8 mouse cellular contexts compared by ENCODE assay signal in genomic region chr9:109073661-109074573, GRCm38 (mm10). TPM values are rescaled to one million over a fixed set of nuclear protein-coding genes. Genes with fewer than 3 reads are reported as not detected.
A peak's percentile ranks its signal among the peaks of the same experiment; 100 is the strongest.
DNase-seq lines count a peak whose midpoint lies in the region; ATAC-seq lines count a peak whose summit lies in the region.

Gene Atrip, minus strand, starts transcription at chr9:109074124.

- peaks cover 41% of the 10 kb centered on the region for H3K36me3 ChIP-seq in megakaryocyte, embryonic 14.5 days (replicated peaks; ENCODE audit: low read length)

- peak within 1 kb of the TSS; percentile 99 for H3K4me3 ChIP-seq in megakaryocyte, embryonic 14.5 days (replicated peaks)

- intact Hi-C loops in gastrocnemius, postnatal 14 days (cut with DNase I; ENCODE audit: low total_unique reads), result no loop called here

- H3K4me1 ChIP-seq in megakaryocyte, embryonic 14.5 days, result peaks cover 25% of the 10 kb centered on the region

- DNase-seq in adrenal gland, adult (ENCODE audit: inconsistent age in 2 of 2, low spot score in 1 of 2), result peak; percentile 93 to 97
- DNase-seq in embryo, embryonic 10 days (ENCODE audit: low spot score), result peak; percentile 96
- DNase-seq in gastrocnemius, postnatal 14 days, result peak; percentile 93
- DNase-seq in left cerebral cortex, adult 9 months (ENCODE audit: low spot score in 2 of 2), result peak; percentile 71 to 92
- peak; percentile 96 to 98 for DNase-seq in right cerebral cortex, adult 2 months (ENCODE audit: low spot score in 2 of 2)
- DNase-seq in urinary bladder, postnatal 10 days (ENCODE audit: low spot score), result peak; percentile 66

- H3K9me3 ChIP-seq in megakaryocyte, embryonic 14.5 days, result no peaks in the 10 kb centered on the region

- ATAC-seq in inflammation-experienced regulatory T-cells, adult 6 months, result peak; percentile 98

- H3K27me3 ChIP-seq in megakaryocyte, embryonic 14.5 days (replicated peaks), result no peaks in the 10 kb centered on the region

RNA-seq across cellular contexts. Expression of gene Atrip, which starts in this region (rescaled TPM):
- total RNA-seq in gastrocnemius, postnatal 14 days (2021), result 1 to 10 TPM; 7.4 to 7.5 TPM
- 10 to 100 TPM; 19.2 to 28.2 (median 24.9) TPM for polyA plus RNA-seq in inflammation-experienced regulatory T-cells, adult 6 months (2017; shearing (Covaris generic))
- polyA plus RNA-seq in megakaryocyte, embryonic 14.5 days (2012; ENCODE audit: insufficient read depth, low replicate concordance), result 2.2 and 2.8 TPM in 2 replicates

Comparison
In these comparisons a context has a peak if more than half of its experiments do, and no peak if none do; other contexts are left out.
1. Peak in every context shown above with its lines: DNase-seq, ATAC-seq and H3K4me3 ChIP-seq.